Mouse (Mus musculus): Measurements from ENCODE around the gene Tatdn3.

- no peak for TF ChIP-seq CTCF (IDR thresholded peaks at IDR 0.05; ENCODE audit: extremely low read depth, insufficient read length, insufficient replicate concordance, low read depth, low read length)
- TF ChIP-seq POLR2A (IDR thresholded peaks at IDR 0.05; ENCODE audit: low read depth, low read length) = no peak
Observed at GRCm38 (mm10) chr1:191107306-191107705, 44.6 kb upstream of the Tatdn3 start.

All from small intestine, adult 2 months (tissue).